Mouse (Mus musculus) limb, embryonic 13.5 days (tissue): Measurements from ENCODE around the gene Gm12695. TPM values are rescaled to one million over a fixed set of nuclear protein-coding genes. Genes with fewer than 3 reads are reported as not detected.

ENCODE experiments used
- ATAC-seq: fragments of 200-750 bp; cut with Nextera tagmentation; 2 replicates; pipeline ENCODE4 v1.8.0; 2017; ENCODE audit warnings: low read depth, moderate number of reproducible peaks, moderate TSS enrichment; ENCODE audit not compliant: low FRiP score
- H3K27ac ChIP-seq: fragments of 300-500 bp; sonication (generic); 2 replicates; pipeline ENCODE4 v1.5.1; 2015; ENCODE audit warnings: inconsistent platforms, mild to moderate bottlenecking, moderate library complexity
- H3K27me3 ChIP-seq: fragments of 300-500 bp; sonication (generic); 2 replicates; pipeline ENCODE4 v1.6.1; 2015; ENCODE audit warnings: mild to moderate bottlenecking, inconsistent platforms
- H3K36me3 ChIP-seq: fragments of 300-500 bp; sonication (generic); 2 replicates; pipeline ENCODE4 v1.6.1; 2015; ENCODE audit warnings: inconsistent platforms, mild to moderate bottlenecking, moderate library complexity
- H3K4me1 ChIP-seq: fragments of 300-500 bp; sonication (generic); 2 replicates; pipeline ENCODE4 v1.6.1; 2015; ENCODE audit warnings: inconsistent platforms
- H3K4me2 ChIP-seq: fragments of 300-500 bp; sonication (generic); replicated peaks from 2 replicates; pipeline ENCODE4 v1.6.1; 2015; ENCODE audit warnings: inconsistent platforms, mild to moderate bottlenecking, moderate library complexity
- H3K4me3 ChIP-seq: fragments of 300-500 bp; sonication (generic); 2 replicates; pipeline ENCODE4 v1.5.1; 2015; ENCODE audit warnings: moderate library complexity, mild to moderate bottlenecking, inconsistent platforms
- H3K9ac ChIP-seq: fragments of 300-500 bp; sonication (generic); 2 replicates; pipeline ENCODE4 v1.6.1; 2015; ENCODE audit warnings: mild to moderate bottlenecking, inconsistent platforms
- H3K9me3 ChIP-seq: fragments of 300-500 bp; sonication (generic); 2 replicates; pipeline ENCODE4 v1.6.1; 2016; ENCODE audit warnings: inconsistent platforms
- WGBS: fragments of 180-500 bp; shearing (Covaris S2); methylation state at CpG from one replicate; pipeline ENCODE4 v1.1.7; 2015; 5-methylcytosine and 5-hydroxymethylcytosine counted together
- polyA plus RNA-seq: library from polyadenylated mRNA; unstranded; fragments of >200 nt; fragmentation: Nextera tagmentation; extraction: Ambion mirVana; gene quantifications from 2 replicates; pipeline ENCODE4 v1.2.1, GENCODE M21; 2015

Gene Gm12695
- polyA plus RNA-seq, 1 experiment from 2014 or later: not detected

DNA sequence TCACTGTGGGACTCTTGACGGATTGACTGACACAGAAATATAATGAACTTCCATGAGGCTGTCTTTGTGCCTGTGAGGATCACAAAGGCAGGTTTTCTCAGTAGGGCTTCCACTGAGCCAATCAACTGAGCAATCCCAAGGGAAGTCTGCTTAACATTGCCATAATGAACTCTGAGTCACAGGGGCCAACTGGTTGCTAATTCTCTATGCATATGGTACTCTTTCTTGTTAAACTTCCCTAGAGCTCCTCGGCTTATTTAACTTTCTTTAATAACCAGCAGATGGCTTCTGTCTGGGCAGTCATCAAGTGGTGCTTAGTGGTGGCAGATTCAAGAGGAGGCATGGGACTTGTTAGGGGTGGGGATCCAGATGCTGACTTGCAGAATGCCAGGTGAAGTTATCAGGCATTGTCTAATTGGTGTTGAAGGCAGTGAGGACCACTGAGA lies 97.6 kb downstream of the Gm12695 start:
- no peak overlapping the region for H3K4me2 ChIP-seq
- H3K9ac ChIP-seq: no peak overlapping the region
- no peak overlapping the region for H3K4me3 ChIP-seq
- ATAC-seq: no peak
- no peaks in the 10 kb centered on the region for H3K9me3 ChIP-seq
- no peaks in the 10 kb centered on the region for H3K27me3 ChIP-seq
- no peaks in the 10 kb centered on the region; the same call in 1 of the 2 replicates for H3K4me1 ChIP-seq
- H3K36me3 ChIP-seq: no peaks in the 10 kb centered on the region
- no peak overlapping the region for H3K27ac ChIP-seq
- WGBS: 33% methylated on average over 2 of the region's 2 CpGs

DNA sequence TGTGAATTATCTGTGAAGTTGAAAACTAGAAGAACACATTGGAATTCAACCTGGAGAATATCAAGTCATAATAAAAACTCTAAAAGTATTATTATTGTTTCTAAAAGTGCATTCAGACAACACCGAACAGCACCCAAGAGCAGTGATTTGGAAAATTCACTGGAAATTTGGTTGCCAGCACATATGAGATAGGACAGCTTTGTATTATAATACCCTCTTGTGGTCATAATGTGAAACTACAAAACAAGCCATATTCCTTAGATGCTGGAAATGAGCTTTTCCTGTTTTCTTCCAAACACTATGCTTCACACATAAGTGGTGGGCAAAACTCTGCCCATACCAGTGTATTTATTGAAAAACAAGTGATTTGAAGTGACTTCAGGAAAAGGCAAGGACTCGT lies 101.5 kb downstream of the Gm12695 start:
- Histone ChIP-seq H3K9me3 (no peaks in the 10 kb centered on the region), H3K27me3 (no peaks in the 10 kb centered on the region), H3K9ac (no peak overlapping the region), H3K27ac (no peak overlapping the region), H3K4me3 (no peak overlapping the region), H3K4me2 (no peak overlapping the region), H3K4me1 (no peaks in the 10 kb centered on the region; the same call in 1 of the 2 replicates), H3K36me3 (no peaks in the 10 kb centered on the region)
- peak; percentile 61; the same call in 1 of the 2 replicates for ATAC-seq
- 33% methylated on average over 2 of the region's 2 CpGs for WGBS

DNA sequence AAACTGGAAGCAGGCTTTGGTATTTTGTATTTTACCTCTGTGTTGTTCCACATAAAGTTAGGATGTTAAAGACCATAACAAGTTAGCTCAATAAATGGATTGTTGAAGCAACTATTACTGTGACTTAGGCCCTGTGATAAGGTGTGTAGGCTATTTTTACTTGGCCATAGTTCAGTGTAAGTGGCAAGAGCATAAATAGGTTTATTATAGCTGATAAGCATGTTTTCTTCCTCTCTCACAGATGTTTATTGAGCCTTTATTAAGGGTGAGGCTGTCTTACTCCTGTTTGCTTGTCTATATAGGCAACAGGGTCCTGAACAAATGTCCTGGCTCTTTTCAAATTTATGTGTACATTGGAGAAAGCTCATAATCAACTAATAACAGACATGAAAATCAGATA lies 104.0 kb downstream of the Gm12695 start:
- H3K27ac ChIP-seq: no peak overlapping the region
- H3K4me1 ChIP-seq: no peaks in the 10 kb centered on the region; the same call in 1 of the 2 replicates
- no peaks in the 10 kb centered on the region for H3K36me3 ChIP-seq
- H3K9ac ChIP-seq: no peak overlapping the region
- no peak for ATAC-seq
- H3K4me3 ChIP-seq: no peak overlapping the region
- H3K9me3 ChIP-seq: no peaks in the 10 kb centered on the region
- no peaks in the 10 kb centered on the region for H3K27me3 ChIP-seq
- H3K4me2 ChIP-seq: no peak overlapping the region

DNA sequence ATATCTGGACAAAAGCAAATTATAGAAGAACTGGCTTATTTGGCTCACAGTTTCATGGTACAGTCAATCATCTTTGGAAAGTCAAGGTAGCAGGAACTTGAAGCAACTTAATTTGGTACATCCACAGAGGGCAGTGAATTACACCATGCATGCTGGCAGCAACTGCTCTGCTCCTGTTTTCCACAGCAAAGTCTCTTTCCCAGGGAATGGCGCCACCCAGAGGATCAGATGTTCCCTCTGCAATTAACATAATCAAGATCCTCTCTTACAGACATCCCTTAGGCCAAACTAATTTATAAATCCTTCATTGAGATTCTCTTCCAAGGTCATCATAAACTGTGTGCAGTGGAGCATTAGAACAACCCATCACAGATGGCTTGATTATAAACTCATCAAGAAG lies 104.8 kb downstream of the Gm12695 start:
- 9% methylated on average over 1 of the region's 1 CpGs for WGBS
- ATAC-seq: no peak

More for the DNA sequence above, 104.8 kb downstream of the Gm12695 start:
- H3K4me3 ChIP-seq: no peak overlapping the region
- H3K27me3 ChIP-seq: no peaks in the 10 kb centered on the region
- H3K36me3 ChIP-seq: no peaks in the 10 kb centered on the region
- H3K9ac ChIP-seq: no peak overlapping the region
- no peak overlapping the region for H3K4me2 ChIP-seq
- H3K9me3 ChIP-seq: no peaks in the 10 kb centered on the region
- no peak overlapping the region for H3K27ac ChIP-seq
- H3K4me1 ChIP-seq: no peaks in the 10 kb centered on the region; the same call in 1 of the 2 replicates

Other genes starting within 250 kb of the Gm12695 start
- gene Cyp2j6, start 231.5 kb downstream of the Gm12695 start, polyA plus RNA-seq: 7.6 and 8.4 TPM in 2 replicates
- 1.9 and 2.1 TPM in 2 replicates for gene Cyp2j9, start 193.6 kb downstream of the Gm12695 start, polyA plus RNA-seq
- not detected in 2 replicates for gene Cyp2j5, start 121.0 kb downstream of the Gm12695 start, polyA plus RNA-seq